Comparison of ENCODE assay signal across 38 mouse cellular contexts in the genomic region with DNA sequence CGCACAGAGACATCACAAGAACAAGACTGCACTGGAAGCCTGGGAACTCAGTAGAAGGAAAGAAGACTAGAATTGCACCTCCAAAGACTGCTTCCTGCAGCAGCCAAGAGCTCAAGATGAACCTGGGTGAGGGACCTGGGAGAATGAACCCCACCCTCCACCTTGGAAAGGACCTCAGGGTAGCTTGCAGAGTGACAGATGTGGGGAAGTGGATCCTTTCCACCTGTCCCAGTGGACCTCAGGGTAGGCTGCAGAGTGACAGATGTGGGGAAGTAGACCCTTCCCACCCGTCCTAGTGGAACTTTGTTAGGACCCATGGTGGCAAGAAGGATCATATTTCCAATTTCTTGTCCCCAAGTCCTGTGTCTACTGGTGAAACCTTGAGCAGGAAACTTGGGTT. TPM values are rescaled to one million over a fixed set of nuclear protein-coding genes. Genes with fewer than 3 reads are reported as not detected.
A peak's percentile ranks its signal among the peaks of the same experiment; 100 is the strongest.
DNase-seq lines count a peak whose midpoint lies in the region; ATAC-seq and TF ChIP-seq lines count a peak whose summit lies in the region.
"Had no signal": no experiment of that assay in that cellular context is flagged by ENCODE, and none has a peak within 500 bp of the region (broad histone marks: within the 10 kb centered on the region; RNA-seq: fewer than 3 reads in every experiment).

No protein-coding gene starts in this region.

- H3K4me3 ChIP-seq in midbrain, embryonic 11.5 days (ENCODE audit: low read depth, low read length) = no peak overlapping the region
- H3K4me3 ChIP-seq in midbrain, postnatal 0 days (ENCODE audit: low read depth, low read length) = no peak overlapping the region
- no peak overlapping the region for H3K4me3 ChIP-seq in liver, embryonic 16.5 days (ENCODE audit: low read depth, low read length)
- H3K4me3 ChIP-seq in forebrain, postnatal 0 days (ENCODE audit: low read depth, low read length) = no peak overlapping the region
- H3K4me3 ChIP-seq: forebrain, embryonic 13.5 days; heart, embryonic 12.5 days; hindbrain, embryonic 10.5 days; hindbrain, embryonic 15.5 days; intestine, embryonic 15.5 days; layer of hippocampus, adult 2 months; limb, embryonic 13.5 days; midbrain, embryonic 15.5 days; neural tube, embryonic 12.5 days had no signal

- no peaks in the 10 kb centered on the region for H3K27me3 ChIP-seq in midbrain, embryonic 11.5 days (ENCODE audit: control insufficient read depth, insufficient read depth, low read length)
- H3K27me3 ChIP-seq in midbrain, postnatal 0 days (ENCODE audit: insufficient read depth, low read length) = no peaks in the 10 kb centered on the region
- H3K27me3 ChIP-seq in liver, embryonic 16.5 days (ENCODE audit: control insufficient read depth, insufficient read depth, low read depth, low read length) = no peaks in the 10 kb centered on the region
- no peaks in the 10 kb centered on the region for H3K27me3 ChIP-seq in forebrain, postnatal 0 days (ENCODE audit: insufficient read depth, low read length)
- H3K27me3 ChIP-seq: forebrain, embryonic 13.5 days; heart, embryonic 12.5 days; hindbrain, embryonic 15.5 days; intestine, embryonic 15.5 days; limb, embryonic 13.5 days; midbrain, embryonic 15.5 days; neural tube, embryonic 12.5 days; Patski had no signal

- H3K4me2 ChIP-seq in midbrain, embryonic 11.5 days = no peak overlapping the region
- no peak overlapping the region for H3K4me2 ChIP-seq in midbrain, postnatal 0 days (ENCODE audit: low read depth, low read length, poor library complexity, severe bottlenecking)
- no peak overlapping the region for H3K4me2 ChIP-seq in liver, embryonic 16.5 days (ENCODE audit: low read depth, low read length)
- no peak overlapping the region for H3K4me2 ChIP-seq in forebrain, postnatal 0 days (ENCODE audit: low read depth)
- H3K4me2 ChIP-seq: forebrain, embryonic 13.5 days; heart, embryonic 12.5 days; hindbrain, embryonic 15.5 days; intestine, embryonic 15.5 days; limb, embryonic 13.5 days; midbrain, embryonic 15.5 days; neural tube, embryonic 12.5 days had no signal

- intact Hi-C loops in heart, postnatal 25 days (cut with DNase I) = no loop called here

- H3K4me1 ChIP-seq in midbrain, embryonic 11.5 days (ENCODE audit: control insufficient read depth, insufficient read depth, low read length) = 0 out of 2 replicates have a peak, but pooled peaks cover 3% of the 10 kb centered on the region
- no peaks in the 10 kb centered on the region for H3K4me1 ChIP-seq in midbrain, postnatal 0 days (ENCODE audit: insufficient read depth, low read length)
- H3K4me1 ChIP-seq in liver, embryonic 16.5 days (ENCODE audit: control insufficient read depth, low read depth, low read length) = peaks cover 14% of the 10 kb centered on the region
- H3K4me1 ChIP-seq in forebrain, postnatal 0 days (ENCODE audit: insufficient read depth) = no peaks in the 10 kb centered on the region
- H3K4me1 ChIP-seq: forebrain, embryonic 13.5 days; hindbrain, embryonic 10.5 days; hindbrain, embryonic 15.5 days; limb, embryonic 13.5 days; midbrain, embryonic 15.5 days; neural tube, embryonic 12.5 days had no signal

- H3K9me3 ChIP-seq in midbrain, embryonic 11.5 days (ENCODE audit: control insufficient read depth, low read length) = no peaks in the 10 kb centered on the region
- no peaks in the 10 kb centered on the region for H3K9me3 ChIP-seq in midbrain, postnatal 0 days (ENCODE audit: low read length)
- no peaks in the 10 kb centered on the region for H3K9me3 ChIP-seq in liver, embryonic 16.5 days (replicated peaks; ENCODE audit: control insufficient read depth, low read length)
- H3K9me3 ChIP-seq in forebrain, postnatal 0 days (ENCODE audit: low read length) = no peaks in the 10 kb centered on the region
- H3K9me3 ChIP-seq: forebrain, embryonic 13.5 days; heart, embryonic 12.5 days; hindbrain, embryonic 10.5 days; hindbrain, embryonic 15.5 days; intestine, embryonic 15.5 days; limb, embryonic 13.5 days; midbrain, embryonic 15.5 days; neural tube, embryonic 12.5 days had no signal

- WGBS in midbrain, embryonic 11.5 days = 80% methylated on average over 2 of the region's 2 CpGs
- WGBS in midbrain, postnatal 0 days = 88% methylated on average over 2 of the region's 2 CpGs
- 61% methylated on average over 2 of the region's 2 CpGs for WGBS in liver, embryonic 16.5 days (ENCODE audit: insufficient replicate concordance)
- 77% methylated on average over 2 of the region's 2 CpGs for WGBS in forebrain, postnatal 0 days

- no peak overlapping the region for H3K27ac ChIP-seq in midbrain, embryonic 11.5 days (ENCODE audit: low read depth, low read length)
- no peak overlapping the region for H3K27ac ChIP-seq in midbrain, postnatal 0 days (ENCODE audit: low read depth, low read length)
- H3K27ac ChIP-seq in liver, embryonic 16.5 days (ENCODE audit: low read length) = peak overlapping the region; percentile 73
- H3K27ac ChIP-seq in forebrain, postnatal 0 days (ENCODE audit: low read depth, low read length) = no peak overlapping the region
- H3K27ac ChIP-seq: forebrain, embryonic 13.5 days; hindbrain, embryonic 10.5 days; hindbrain, embryonic 15.5 days; intestine, embryonic 15.5 days; layer of hippocampus, adult 2 months; limb, embryonic 13.5 days; midbrain, embryonic 15.5 days; neural tube, embryonic 12.5 days had no signal

- DNase-seq in heart, adult 11 months = peak; percentile 87
- DNase-seq in heart, postnatal 25 days (ENCODE audit: low spot score) = no peak
- peak; percentile 44 for DNase-seq in midbrain, embryonic 11.5 days (ENCODE audit: low spot score, missing footprints)
- no peak for DNase-seq in midbrain, postnatal 0 days (ENCODE audit: low spot score)
- no peak for DNase-seq in cerebellum, adult 11-12 months
- DNase-seq in forebrain, postnatal 0 days = no peak
- DNase-seq: adrenal gland, postnatal 14 days; cerebellum, adult 8-10 months; cerebellum, postnatal 25 days; gastrocnemius, postnatal 14 days; heart, adult 18-20 months; kidney, adult 2 months; kidney, postnatal 36 days; lung, adult 2 months; lung, postnatal 10 days; right cerebral cortex, adult 18-20 months had no signal

- TF ChIP-seq CTCF in midbrain, postnatal 0 days (IDR thresholded peaks at IDR 0.05) = no peak
- TF ChIP-seq CTCF in forebrain, postnatal 0 days (IDR thresholded peaks at IDR 0.05; ENCODE audit: low read depth) = no peak

- H3K9ac ChIP-seq in midbrain, embryonic 11.5 days (ENCODE audit: low read length) = no peak overlapping the region
- H3K9ac ChIP-seq in midbrain, postnatal 0 days (replicated peaks; ENCODE audit: low read length, poor library complexity, severe bottlenecking) = no peak overlapping the region
- no peak overlapping the region for H3K9ac ChIP-seq in liver, embryonic 16.5 days (ENCODE audit: low read depth, low read length)
- H3K9ac ChIP-seq in forebrain, postnatal 0 days = no peak overlapping the region
- H3K9ac ChIP-seq: forebrain, embryonic 13.5 days; heart, embryonic 12.5 days; hindbrain, embryonic 15.5 days; intestine, embryonic 15.5 days; limb, embryonic 13.5 days; midbrain, embryonic 15.5 days; neural tube, embryonic 12.5 days had no signal

- H3K36me3 ChIP-seq in midbrain, embryonic 11.5 days (ENCODE audit: control insufficient read depth, insufficient read depth, low read length) = no peaks in the 10 kb centered on the region
- no peaks in the 10 kb centered on the region for H3K36me3 ChIP-seq in midbrain, postnatal 0 days (ENCODE audit: insufficient read depth, low read length)
- H3K36me3 ChIP-seq in liver, embryonic 16.5 days (ENCODE audit: control insufficient read depth, insufficient read depth) = peaks cover 13% of the 10 kb centered on the region
- H3K36me3 ChIP-seq in forebrain, postnatal 0 days (ENCODE audit: insufficient read depth) = no peaks in the 10 kb centered on the region
- H3K36me3 ChIP-seq: hindbrain, embryonic 15.5 days; intestine, embryonic 15.5 days; midbrain, embryonic 15.5 days had no signal

- ATAC-seq in midbrain, embryonic 11.5 days (ENCODE audit: low FRiP score) = no peak
- ATAC-seq in midbrain, postnatal 0 days (ENCODE audit: low FRiP score) = no peak
- no peak for ATAC-seq in liver, embryonic 16.5 days (ENCODE audit: low read depth)
- no peak for ATAC-seq in forebrain, postnatal 0 days
- ATAC-seq: forebrain, embryonic 13.5 days; intestine, embryonic 15.5 days; midbrain, embryonic 15.5 days; Patski had no signal

RNA-seq across cellular contexts. Expression of gene Trim69, which starts 5.2 kb away (rescaled TPM):
- total RNA-seq in heart, postnatal 25 days (2021) = not detected
- not detected in 2 replicates for polyA plus RNA-seq in midbrain, embryonic 11.5 days (2014; fragmentation: Nextera tagmentation; extraction: Ambion mirVana)
- not detected in 2 replicates for total RNA-seq in midbrain, postnatal 0 days (2014; rRNA removed)
- not detected in 2 replicates for polyA plus RNA-seq in midbrain, postnatal 0 days (2015; fragmentation: Nextera tagmentation; extraction: Ambion mirVana)
- 0.05 and 0.07 TPM in 2 replicates for polyA plus RNA-seq in liver, embryonic 16.5 days (2015; fragmentation: Nextera tagmentation; extraction: Ambion mirVana)
- not detected in 2 replicates for total RNA-seq in forebrain, postnatal 0 days (2014; rRNA removed)
- polyA plus RNA-seq in forebrain, postnatal 0 days (2015; fragmentation: Nextera tagmentation; extraction: Ambion mirVana) = not detected in 2 replicates
- total RNA-seq: adrenal gland, postnatal 14 days; gastrocnemius, postnatal 14 days; heart, adult 18-20 months; layer of hippocampus, adult 2 months; layer of hippocampus, postnatal 14 days; left cerebral cortex, adult 8-10 months; left cerebral cortex, postnatal 36 days; MEL had no signal
- polyA plus RNA-seq: embryonic facial prominence, embryonic 11.5 days; forebrain, embryonic 13.5 days; heart, embryonic 12.5 days; heart, postnatal 0 days; hindbrain, embryonic 10.5 days; hindbrain, embryonic 15.5 days; intestine, embryonic 15.5 days; kidney, adult 2 months; kidney, embryonic 16.5 days; limb, embryonic 13.5 days; midbrain, embryonic 15.5 days; neural tube, embryonic 12.5 days had no signal

RNA-seq across cellular contexts. Expression of gene B2m, which starts 7.8 kb away (rescaled TPM):
- total RNA-seq in heart, postnatal 25 days (2021) = 100 to 1,000 TPM; 132 to 152 TPM
- 124 and 131 TPM in 2 replicates for polyA plus RNA-seq in midbrain, embryonic 11.5 days (2014; fragmentation: Nextera tagmentation; extraction: Ambion mirVana)
- total RNA-seq in midbrain, postnatal 0 days (2014; rRNA removed) = 106 and 108 TPM in 2 replicates
- 147 and 161 TPM in 2 replicates for polyA plus RNA-seq in midbrain, postnatal 0 days (2015; fragmentation: Nextera tagmentation; extraction: Ambion mirVana)
- 426 and 495 TPM in 2 replicates for polyA plus RNA-seq in liver, embryonic 16.5 days (2015; fragmentation: Nextera tagmentation; extraction: Ambion mirVana)
- 46.6 and 90.7 TPM in 2 replicates for total RNA-seq in forebrain, postnatal 0 days (2014; rRNA removed)
- 152 and 178 TPM in 2 replicates for polyA plus RNA-seq in forebrain, postnatal 0 days (2015; fragmentation: Nextera tagmentation; extraction: Ambion mirVana)

RNA-seq across cellular contexts. Expression of gene Patl2, which starts 30.7 kb away (rescaled TPM):
- total RNA-seq in heart, postnatal 25 days (2021) = not detected
- polyA plus RNA-seq in midbrain, embryonic 11.5 days (2014; fragmentation: Nextera tagmentation; extraction: Ambion mirVana) = not detected in 2 replicates
- total RNA-seq in midbrain, postnatal 0 days (2014; rRNA removed) = 0.16 TPM in 1 of 2 replicates, not detected in the other
- polyA plus RNA-seq in midbrain, postnatal 0 days (2015; fragmentation: Nextera tagmentation; extraction: Ambion mirVana) = 0.06 TPM in 1 of 2 replicates, not detected in the other
- polyA plus RNA-seq in liver, embryonic 16.5 days (2015; fragmentation: Nextera tagmentation; extraction: Ambion mirVana) = 0.04 and 0.07 TPM in 2 replicates
- not detected in 2 replicates for total RNA-seq in forebrain, postnatal 0 days (2014; rRNA removed)
- polyA plus RNA-seq in forebrain, postnatal 0 days (2015; fragmentation: Nextera tagmentation; extraction: Ambion mirVana) = not detected in 2 replicates
- total RNA-seq: gastrocnemius, postnatal 14 days; heart, adult 18-20 months; layer of hippocampus, adult 2 months; left cerebral cortex, postnatal 36 days had no signal
- polyA plus RNA-seq: C2C12; forebrain, embryonic 13.5 days; heart, embryonic 12.5 days; hindbrain, embryonic 10.5 days; hindbrain, embryonic 15.5 days; intestine, embryonic 15.5 days; kidney, adult 2 months; kidney, embryonic 16.5 days; limb, embryonic 13.5 days; lung, adult 2 months; midbrain, embryonic 15.5 days; neural tube, embryonic 12.5 days; stomach, embryonic 14.5 days; urinary bladder, adult 2 months had no signal

RNA-seq across cellular contexts. Expression of gene Terb2, which starts 30.8 kb away (rescaled TPM):
- not detected for total RNA-seq in heart, postnatal 25 days (2021)
- not detected in 2 replicates for polyA plus RNA-seq in midbrain, embryonic 11.5 days (2014; fragmentation: Nextera tagmentation; extraction: Ambion mirVana)
- not detected in 2 replicates for total RNA-seq in midbrain, postnatal 0 days (2014; rRNA removed)
- not detected in 2 replicates for polyA plus RNA-seq in midbrain, postnatal 0 days (2015; fragmentation: Nextera tagmentation; extraction: Ambion mirVana)
- not detected in 2 replicates for polyA plus RNA-seq in liver, embryonic 16.5 days (2015; fragmentation: Nextera tagmentation; extraction: Ambion mirVana)
- total RNA-seq in forebrain, postnatal 0 days (2014; rRNA removed) = not detected in 2 replicates
- not detected in 2 replicates for polyA plus RNA-seq in forebrain, postnatal 0 days (2015; fragmentation: Nextera tagmentation; extraction: Ambion mirVana)
- total RNA-seq: adrenal gland, postnatal 14 days; gastrocnemius, postnatal 14 days; heart, adult 18-20 months; layer of hippocampus, adult 2 months; layer of hippocampus, postnatal 14 days; left cerebral cortex, adult 8-10 months; left cerebral cortex, postnatal 36 days; MEL had no signal
- polyA plus RNA-seq: C2C12; embryonic facial prominence, embryonic 11.5 days; forebrain, embryonic 13.5 days; heart, embryonic 12.5 days; heart, postnatal 0 days; hindbrain, embryonic 10.5 days; intestine, embryonic 15.5 days; kidney, adult 2 months; kidney, embryonic 16.5 days; limb, embryonic 13.5 days; lung, adult 2 months; midbrain, embryonic 15.5 days; neural tube, embryonic 12.5 days; Patski; stomach, embryonic 14.5 days; thymus, postnatal 0 days; urinary bladder, adult 2 months had no signal

RNA-seq across cellular contexts. Expression of gene Spg11, which starts 37.1 kb away (rescaled TPM):
- total RNA-seq in heart, postnatal 25 days (2021) = 10 to 100 TPM; 10.2 to 11.3 TPM
- 11.1 and 11.9 TPM in 2 replicates for polyA plus RNA-seq in midbrain, embryonic 11.5 days (2014; fragmentation: Nextera tagmentation; extraction: Ambion mirVana)
- total RNA-seq in midbrain, postnatal 0 days (2014; rRNA removed) = 20.1 and 25.3 TPM in 2 replicates
- polyA plus RNA-seq in midbrain, postnatal 0 days (2015; fragmentation: Nextera tagmentation; extraction: Ambion mirVana) = 4.0 and 4.9 TPM in 2 replicates
- polyA plus RNA-seq in liver, embryonic 16.5 days (2015; fragmentation: Nextera tagmentation; extraction: Ambion mirVana) = 3.2 and 3.5 TPM in 2 replicates
- total RNA-seq in forebrain, postnatal 0 days (2014; rRNA removed) = 18.3 and 22.7 TPM in 2 replicates
- 2.7 and 4.5 TPM in 2 replicates for polyA plus RNA-seq in forebrain, postnatal 0 days (2015; fragmentation: Nextera tagmentation; extraction: Ambion mirVana)

Comparison
In these comparisons a context has a peak if more than half of its experiments do, and no peak if none do; other contexts are left out.
1. DNase-seq: peak in heart, adult 11 months (single experiment) and midbrain, embryonic 11.5 days (single experiment); none in heart, postnatal 25 days (single experiment), midbrain, postnatal 0 days (single experiment), cerebellum, adult 11-12 months (single experiment) and forebrain, postnatal 0 days (single experiment).